Mouse (Mus musculus) heart, embryonic 13.5 days (tissue): ENCODE results near the gene Foxred1. TPM values are rescaled to one million over a fixed set of nuclear protein-coding genes. Genes with fewer than 3 reads are reported as not detected.

Experiments
- ATAC-seq: fragments of 200-750 bp; cut with Nextera tagmentation; 2 replicates; pipeline ENCODE4 v1.8.0; 2017; ENCODE audit warnings: moderate TSS enrichment; ENCODE audit not compliant: insufficient number of reproducible peaks, low FRiP score, low TSS enrichment; ENCODE audit errors: extremely low read depth
- H3K27ac ChIP-seq: fragments of 300-500 bp; sonication (generic); replicated peaks from 2 replicates; pipeline ENCODE4 v1.5.1; 2015; ENCODE audit warnings: moderate library complexity, mild to moderate bottlenecking, inconsistent platforms
- H3K27me3 ChIP-seq: fragments of 300-500 bp; sonication (generic); replicated peaks from 2 replicates; pipeline ENCODE4 v1.6.1; 2015; ENCODE audit warnings: mild to moderate bottlenecking, inconsistent platforms
- H3K36me3 ChIP-seq: fragments of 300-500 bp; sonication (generic); 2 replicates; pipeline ENCODE4 v1.6.1; 2015; ENCODE audit warnings: mild to moderate bottlenecking, inconsistent platforms
- H3K4me1 ChIP-seq: fragments of 300-500 bp; sonication (generic); 2 replicates; pipeline ENCODE4 v1.6.1; 2015; ENCODE audit warnings: inconsistent platforms
- H3K4me2 ChIP-seq: fragments of 300-500 bp; sonication (generic); 2 replicates; pipeline ENCODE4 v1.6.1; 2015; ENCODE audit warnings: inconsistent platforms, mild to moderate bottlenecking, moderate library complexity
- H3K4me3 ChIP-seq: fragments of 300-500 bp; sonication (generic); 2 replicates; pipeline ENCODE4 v1.5.1; 2015; ENCODE audit warnings: moderate library complexity, mild to moderate bottlenecking, inconsistent platforms
- H3K9ac ChIP-seq: fragments of 300-500 bp; sonication (generic); 2 replicates; pipeline ENCODE4 v1.6.1; 2015; ENCODE audit warnings: inconsistent platforms, mild to moderate bottlenecking, moderate library complexity
- H3K9me3 ChIP-seq: fragments of 300-500 bp; sonication (generic); 2 replicates; pipeline ENCODE4 v1.6.1; 2016; ENCODE audit warnings: inconsistent platforms
- WGBS: fragments of 180-500 bp; shearing (Covaris S2); methylation state at CpG from one replicate; pipeline ENCODE4 v1.1.7; 2015; ENCODE audit warnings: mixed read lengths; 5-methylcytosine and 5-hydroxymethylcytosine counted together
- polyA plus RNA-seq: library from polyadenylated mRNA; unstranded; fragments of >200 nt; fragmentation: Nextera tagmentation; extraction: Ambion mirVana; gene quantifications from 2 replicates; pipeline ENCODE4 v1.2.1, GENCODE M21; 2015

The Foxred1 gene
- 59.1 and 63.7 TPM in 2 replicates for polyA plus RNA-seq

DNA sequence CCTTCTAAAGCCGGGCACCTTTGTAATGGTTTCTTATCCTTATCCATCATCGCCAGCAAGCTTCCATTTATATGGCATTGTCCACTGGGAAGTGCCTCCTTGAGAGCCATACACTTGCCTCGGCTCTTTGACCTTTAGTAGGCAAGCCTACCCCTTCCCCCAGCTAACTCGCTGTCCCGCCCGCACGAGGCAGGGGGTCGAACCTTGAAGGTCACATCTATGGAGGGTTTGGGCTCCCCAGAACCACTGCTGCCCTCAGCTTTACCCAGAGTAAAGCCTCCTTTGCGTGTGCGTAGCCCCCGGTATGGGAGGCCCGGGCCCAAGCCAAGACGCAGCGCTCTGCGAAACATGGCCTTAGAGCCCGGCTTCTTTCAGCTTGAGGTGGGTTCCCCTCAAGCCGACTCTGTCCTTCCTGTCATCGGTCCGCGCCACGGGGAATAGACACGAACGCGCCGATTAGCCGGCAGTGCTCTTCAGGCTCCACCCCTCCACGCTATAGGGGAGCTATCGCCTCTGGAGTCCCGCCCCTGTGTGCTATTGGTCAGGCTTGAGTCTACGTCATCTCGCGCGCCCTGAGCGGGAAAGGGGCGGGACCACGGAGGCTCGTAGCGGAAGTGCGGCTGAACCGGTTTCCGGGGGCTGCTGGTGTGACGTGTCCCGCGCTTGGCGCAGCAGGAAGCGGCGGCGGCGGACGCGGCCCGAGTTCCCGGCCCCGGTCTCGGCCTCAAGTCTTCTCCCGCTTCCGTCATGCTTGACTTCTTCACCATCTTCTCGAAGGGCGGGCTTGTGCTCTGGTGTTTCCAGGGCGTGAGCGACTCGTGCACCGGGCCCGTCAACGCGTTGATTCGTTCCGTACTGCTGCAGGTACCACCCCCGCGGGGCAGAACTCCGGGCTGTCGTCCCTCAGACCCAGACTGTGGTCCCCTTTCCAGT, at the start of gene Foxred1:
TSS of gene Foxred1 (minus strand) at position 514 of the 933 bp plus-strand sequence.
- ATAC-seq: peak; percentile 100
- Histone ChIP-seq H3K4me3 (peak within 1 kb of the TSS; percentile 96), H3K9ac (peak within 1 kb of the TSS; percentile 95), H3K36me3 (peaks cover 71% of the 10 kb centered on the region), H3K4me2 (peak within 1 kb of the TSS; percentile 94), H3K27me3 (no peaks in the 10 kb centered on the region), H3K4me1 (peaks cover 20% of the 10 kb centered on the region), H3K27ac (peak within 1 kb of the TSS; percentile 91), H3K9me3 (no peaks in the 10 kb centered on the region)
- under 1% methylated on average over 70 of the region's 72 CpGs for WGBS

DNA sequence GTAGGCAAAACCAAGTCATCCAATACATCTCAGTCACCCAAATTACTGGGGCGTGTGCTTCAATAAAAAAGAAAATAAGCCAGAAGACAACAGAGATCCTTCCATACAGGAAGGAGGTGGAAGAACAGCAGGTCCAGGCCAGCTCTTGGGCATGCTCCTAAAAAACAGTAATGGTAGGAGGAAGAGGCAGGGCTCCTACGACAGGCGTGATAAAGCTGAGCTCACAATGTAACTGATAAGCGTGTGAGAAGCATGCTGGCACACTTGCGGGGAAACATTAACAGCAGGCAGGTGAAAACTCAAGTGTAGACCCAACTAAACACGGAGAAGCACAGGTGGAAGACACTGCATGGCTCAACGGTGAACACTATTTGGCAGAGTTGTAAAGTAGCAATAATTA, 46.5 kb upstream of the Foxred1 start:
- no peak overlapping the region for H3K27ac ChIP-seq
- no peaks in the 10 kb centered on the region for H3K9me3 ChIP-seq
- 0 out of 2 replicates have a peak, but pooled peaks cover 5% of the 10 kb centered on the region for H3K36me3 ChIP-seq
- ATAC-seq: no peak
- no peak overlapping the region for H3K4me2 ChIP-seq
- H3K9ac ChIP-seq: no peak overlapping the region
- peaks cover 6% of the 10 kb centered on the region; the same call in 1 of the 2 replicates for H3K4me1 ChIP-seq
- WGBS: 60% methylated on average over 7 of the region's 7 CpGs
- no peaks in the 10 kb centered on the region for H3K27me3 ChIP-seq
- H3K4me3 ChIP-seq: no peak overlapping the region

DNA sequence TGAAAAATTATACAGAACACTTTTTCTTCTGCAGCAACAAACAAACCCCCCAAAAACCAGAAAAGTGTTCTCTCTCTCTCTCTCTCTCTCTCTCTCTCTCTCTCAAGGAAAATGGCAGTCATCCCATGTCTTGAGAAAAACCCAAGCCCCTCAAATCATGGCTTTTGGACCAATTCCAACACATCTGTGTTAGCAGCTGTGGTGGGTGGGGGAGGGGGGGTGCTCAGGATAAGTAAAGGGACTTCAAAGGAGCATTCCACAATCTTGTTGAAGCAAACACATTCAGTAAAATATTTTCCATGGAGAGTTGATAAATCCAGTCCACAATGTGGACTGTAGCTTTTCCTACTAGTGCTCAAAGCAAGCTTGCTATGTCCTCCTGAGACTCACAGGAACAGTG, 38.6 kb upstream of the Foxred1 start:
- ATAC-seq: no peak
- Histone ChIP-seq H3K4me3 (no peak overlapping the region), H3K9me3 (no peaks in the 10 kb centered on the region), H3K27me3 (no peaks in the 10 kb centered on the region), H3K36me3 (no peaks in the 10 kb centered on the region), H3K4me2 (no peak overlapping the region), H3K4me1 (peaks cover 15% of the 10 kb centered on the region), H3K27ac (no peak overlapping the region), H3K9ac (no peak overlapping the region)

DNA sequence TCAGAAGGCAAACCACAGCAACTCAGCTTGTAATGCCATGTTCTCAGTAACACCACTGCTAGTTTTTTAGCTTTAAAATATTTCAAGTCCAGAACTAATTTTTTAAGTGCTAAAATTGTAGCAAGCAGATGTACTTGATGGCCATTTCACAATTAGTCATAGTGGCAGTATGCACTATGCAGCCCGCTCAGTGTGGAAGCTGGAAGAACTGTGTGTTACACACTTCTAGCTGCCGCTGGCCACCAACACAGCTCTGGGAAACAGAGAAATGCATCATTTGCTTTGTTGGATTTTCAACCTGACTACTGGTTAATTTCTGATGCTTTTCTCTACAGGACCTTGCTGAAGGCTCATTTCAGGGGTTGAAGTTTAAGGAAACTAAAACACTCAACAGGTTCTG, 36.5 kb upstream of the Foxred1 start:
- H3K27me3 ChIP-seq: no peaks in the 10 kb centered on the region
- no peak overlapping the region for H3K9ac ChIP-seq
- no peak overlapping the region for H3K4me2 ChIP-seq
- no peaks in the 10 kb centered on the region for H3K36me3 ChIP-seq
- 83% methylated on average over 2 of the region's 2 CpGs for WGBS
- peaks cover 15% of the 10 kb centered on the region for H3K4me1 ChIP-seq
- no peak overlapping the region for H3K27ac ChIP-seq
- ATAC-seq: no peak
- H3K4me3 ChIP-seq: no peak overlapping the region
- H3K9me3 ChIP-seq: no peaks in the 10 kb centered on the region

DNA sequence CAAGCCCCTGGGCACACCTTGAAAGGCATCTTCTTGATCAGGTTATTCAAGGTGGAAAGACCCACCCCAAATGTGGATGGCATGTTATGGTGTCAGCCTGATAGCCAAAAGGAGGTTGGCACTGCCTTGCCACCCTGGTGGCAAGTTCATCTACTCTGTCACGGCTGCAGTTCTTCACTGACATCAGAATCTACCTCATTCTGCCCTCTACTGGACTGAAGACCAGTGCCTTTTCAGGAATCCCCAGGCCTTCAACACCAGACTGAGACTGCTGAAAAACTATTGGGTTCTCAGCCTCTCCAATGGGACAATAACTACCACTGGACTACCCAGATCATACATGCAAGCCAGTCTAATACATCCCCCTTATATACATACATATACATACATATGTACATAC, 28.9 kb upstream of the Foxred1 start:
- Histone ChIP-seq H3K4me3 (no peak overlapping the region), H3K4me1 (peaks cover 13% of the 10 kb centered on the region), H3K9ac (no peak overlapping the region), H3K27me3 (no peaks in the 10 kb centered on the region), H3K9me3 (no peaks in the 10 kb centered on the region), H3K36me3 (peaks cover 8% of the 10 kb centered on the region; the same call in 1 of the 2 replicates), H3K4me2 (no peak overlapping the region), H3K27ac (peak overlapping the region; percentile 32; the same call in 1 of the 2 replicates)
- 55% methylated on average over 1 of the region's 1 CpGs for WGBS
- no peak for ATAC-seq

DNA sequence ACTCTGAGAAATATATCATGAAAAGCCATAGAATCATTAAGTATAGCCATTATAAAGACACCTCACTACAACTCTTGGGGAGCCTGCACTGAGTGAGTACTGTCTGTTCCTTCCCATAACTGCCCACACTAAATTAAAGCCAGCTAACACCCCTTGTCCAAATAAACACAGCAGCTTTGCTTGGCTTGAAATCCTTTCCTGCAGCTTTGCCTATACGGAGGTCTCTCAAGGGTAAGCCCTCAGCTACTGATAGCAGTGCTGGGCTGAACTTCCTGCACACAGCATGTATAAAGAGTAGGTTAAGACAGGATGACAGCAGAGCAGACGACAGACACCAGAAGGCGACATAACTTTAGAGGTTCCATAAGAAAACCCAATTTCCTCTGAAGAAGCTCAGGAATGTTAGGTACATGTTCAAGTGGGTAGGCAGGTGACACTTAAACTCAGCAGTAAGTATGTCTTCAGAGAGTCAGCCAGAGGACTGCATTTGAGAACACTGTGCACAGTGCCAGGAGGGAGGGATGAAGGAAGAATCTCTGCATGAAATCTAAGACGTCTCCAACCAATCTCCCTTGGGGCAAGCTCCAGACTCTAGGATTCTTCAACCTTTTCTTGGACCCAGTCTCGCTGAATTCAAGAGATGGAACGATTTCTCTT, 28.2 kb upstream of the Foxred1 start:
- ATAC-seq: no peak; the same call in 1 of the 2 replicates
- Histone ChIP-seq H3K9me3 (no peaks in the 10 kb centered on the region), H3K4me1 (peaks cover 13% of the 10 kb centered on the region), H3K27me3 (no peaks in the 10 kb centered on the region), H3K4me3 (no peak overlapping the region), H3K4me2 (no peak overlapping the region), H3K9ac (no peak overlapping the region), H3K36me3 (peaks cover 15% of the 10 kb centered on the region), H3K27ac (peak overlapping the region; percentile 32; the same call in 1 of the 2 replicates)
- WGBS: 46% methylated on average over 6 of the region's 6 CpGs

DNA sequence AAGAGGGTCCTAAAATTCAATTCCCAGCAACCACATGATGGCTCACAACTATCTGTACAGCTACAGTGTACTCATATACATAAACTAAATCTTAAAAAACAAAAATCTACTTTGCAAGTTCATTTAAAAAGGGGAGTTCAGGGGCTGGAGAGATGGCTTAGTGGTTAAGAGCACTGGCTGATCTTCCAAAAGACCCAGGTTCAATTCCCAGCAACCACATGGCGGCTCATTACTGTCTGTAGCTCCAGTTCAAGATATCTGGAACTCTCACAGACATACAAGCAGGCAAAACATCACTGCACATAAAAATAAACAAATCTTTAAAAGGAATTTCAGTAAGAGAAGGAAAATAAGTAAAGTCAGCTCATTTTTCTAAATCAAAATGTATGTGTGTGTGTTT, 27.5 kb upstream of the Foxred1 start:
- 85% methylated on average over 1 of the region's 1 CpGs for WGBS
- H3K9ac ChIP-seq: no peak overlapping the region
- H3K27ac ChIP-seq: 0 out of 2 replicates have a peak overlapping the region, but pooled peaks have one; percentile 32
- ATAC-seq: no peak
- no peaks in the 10 kb centered on the region for H3K9me3 ChIP-seq
- peaks cover 13% of the 10 kb centered on the region for H3K4me1 ChIP-seq
- H3K4me3 ChIP-seq: no peak overlapping the region
- H3K4me2 ChIP-seq: no peak overlapping the region
- H3K36me3 ChIP-seq: peaks cover 22% of the 10 kb centered on the region
- no peaks in the 10 kb centered on the region for H3K27me3 ChIP-seq

DNA sequence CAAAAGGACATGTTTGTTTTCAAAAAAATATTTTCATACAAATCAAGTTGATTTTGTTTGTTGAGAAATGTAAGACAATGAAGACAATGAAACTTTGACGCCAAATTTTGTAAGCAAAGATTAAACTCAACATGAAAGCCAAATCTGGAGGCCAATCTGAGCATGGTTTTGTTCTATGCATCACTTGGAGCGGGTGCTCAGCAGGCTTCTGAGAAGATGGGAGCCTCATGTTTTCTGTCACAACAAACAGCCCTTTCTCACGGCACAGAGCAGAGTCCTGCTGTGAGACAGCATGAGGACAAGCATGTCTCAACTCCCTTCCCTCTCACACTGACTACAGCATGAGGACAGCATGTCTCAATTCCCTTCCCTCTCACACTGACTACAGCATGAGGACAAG, 25.1 kb upstream of the Foxred1 start:
- Histone ChIP-seq H3K9me3 (no peaks in the 10 kb centered on the region), H3K4me3 (no peak overlapping the region), H3K27me3 (no peaks in the 10 kb centered on the region), H3K4me1 (peaks cover 13% of the 10 kb centered on the region), H3K4me2 (no peak overlapping the region), H3K9ac (no peak overlapping the region), H3K36me3 (peaks cover 43% of the 10 kb centered on the region), H3K27ac (no peak overlapping the region)
- no peak for ATAC-seq
- 52% methylated on average over 3 of the region's 3 CpGs for WGBS

DNA sequence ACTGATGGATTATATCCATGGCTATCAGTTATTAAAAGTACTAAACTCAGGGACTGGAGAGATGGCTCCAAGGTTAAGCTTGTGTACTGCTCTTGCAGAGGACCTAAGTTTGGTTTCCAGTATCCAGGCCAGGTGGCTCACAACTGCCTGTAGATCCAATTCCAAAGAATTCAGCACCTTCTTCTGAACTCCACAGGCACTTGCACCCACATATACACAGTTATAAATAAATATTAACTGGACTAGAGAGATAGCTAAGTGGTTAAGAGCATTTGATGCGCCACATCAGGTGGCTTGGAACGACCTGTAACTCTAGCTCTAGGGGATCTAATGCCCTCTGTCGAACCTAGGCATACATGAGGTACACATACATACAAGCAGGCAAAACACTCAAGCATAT, 17.8 kb upstream of the Foxred1 start:
- no peak overlapping the region for H3K9ac ChIP-seq
- no peak overlapping the region for H3K27ac ChIP-seq
- no peak overlapping the region for H3K4me3 ChIP-seq
- H3K36me3 ChIP-seq: peaks cover 60% of the 10 kb centered on the region
- 90% methylated on average over 3 of the region's 3 CpGs for WGBS
- H3K27me3 ChIP-seq: no peaks in the 10 kb centered on the region
- H3K4me2 ChIP-seq: no peak overlapping the region
- H3K4me1 ChIP-seq: no peaks in the 10 kb centered on the region
- no peaks in the 10 kb centered on the region for H3K9me3 ChIP-seq
- no peak for ATAC-seq

DNA sequence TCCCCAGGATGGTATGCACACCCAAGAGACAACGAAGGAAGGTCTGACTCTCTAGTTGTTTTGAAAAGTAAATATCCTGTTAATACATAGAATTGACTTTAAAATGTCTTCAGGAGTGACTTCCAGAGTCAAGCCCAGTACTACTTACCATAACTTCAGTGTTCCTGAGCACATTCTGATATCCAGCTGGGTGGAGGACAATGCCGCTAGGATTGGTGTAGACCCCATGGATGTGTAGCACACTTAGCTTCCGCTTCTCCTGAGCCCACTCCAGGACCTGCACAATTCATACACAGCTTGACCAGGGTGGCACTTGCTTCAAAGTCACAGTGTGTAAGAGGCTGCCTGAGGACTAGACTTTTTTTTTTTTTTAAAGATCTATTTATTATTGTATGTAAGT, 12.6 kb upstream of the Foxred1 start:
- no peak overlapping the region for H3K27ac ChIP-seq
- H3K4me2 ChIP-seq: no peak overlapping the region
- 91% methylated on average over 3 of the region's 3 CpGs for WGBS
- no peaks in the 10 kb centered on the region for H3K4me1 ChIP-seq
- no peak for ATAC-seq
- H3K36me3 ChIP-seq: peaks cover 74% of the 10 kb centered on the region
- no peak overlapping the region for H3K9ac ChIP-seq
- no peaks in the 10 kb centered on the region for H3K27me3 ChIP-seq
- no peak overlapping the region for H3K4me3 ChIP-seq
- no peaks in the 10 kb centered on the region for H3K9me3 ChIP-seq

DNA sequence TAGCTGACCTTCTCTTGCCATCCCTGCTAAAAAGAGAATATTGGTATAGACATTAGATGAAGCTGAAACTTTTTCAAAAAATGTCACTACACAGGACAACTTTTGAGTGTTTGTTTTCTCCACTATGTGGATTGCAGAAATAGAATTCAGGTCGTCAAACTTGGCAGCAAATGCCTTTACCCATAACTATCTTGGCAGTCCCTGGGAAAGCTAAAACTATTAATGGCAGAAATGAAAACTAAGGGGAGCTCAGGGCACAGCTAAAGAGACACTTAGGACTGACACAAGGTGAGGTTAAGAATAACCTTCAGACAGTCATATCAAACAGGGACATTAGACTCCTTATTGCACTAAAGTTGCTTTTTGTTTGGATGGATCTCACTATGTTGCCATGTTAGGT, 7.1 kb upstream of the Foxred1 start:
- Histone ChIP-seq H3K4me3 (no peak overlapping the region), H3K4me1 (no peaks in the 10 kb centered on the region), H3K36me3 (peaks cover 93% of the 10 kb centered on the region), H3K27ac (no peak overlapping the region), H3K9ac (no peak overlapping the region), H3K4me2 (no peak overlapping the region), H3K27me3 (no peaks in the 10 kb centered on the region), H3K9me3 (no peaks in the 10 kb centered on the region)
- no peak for ATAC-seq
- 56% methylated on average over 1 of the region's 1 CpGs for WGBS
